Mouse (Mus musculus) neural tube, embryonic 11.5 days (tissue): Measurements from ENCODE around the gene Syngap1. TPM values are rescaled to one million over a fixed set of nuclear protein-coding genes. Genes with fewer than 3 reads are reported as not detected.
"Not testable (repeated sequence)": the region's sequence is repeated elsewhere in the genome, so short reads cannot be mapped to it uniquely, and the experiment has no call there.

ENCODE experiments used
- ATAC-seq: fragments of 200-750 bp; cut with Nextera tagmentation; 2 replicates; pipeline ENCODE4 v1.8.0; 2017; ENCODE audit warnings: moderate number of reproducible peaks, mild to moderate bottlenecking, moderate TSS enrichment, moderate library complexity; ENCODE audit not compliant: insufficient read depth, low FRiP score, low TSS enrichment
- DNase-seq: peaks from one replicate; pipeline ENCODE4 v3.0.0-alpha.2; 2015; ENCODE audit warnings: low spot score
- H3K27ac ChIP-seq: fragments of 300-500 bp; sonication (generic); 2 replicates; pipeline ENCODE4 v1.5.1; 2014; ENCODE audit warnings: low read depth, mild to moderate bottlenecking, low read length
- H3K27me3 ChIP-seq: fragments of 300-500 bp; sonication (generic); 2 replicates; pipeline ENCODE4 v1.6.1; 2014; ENCODE audit warnings: mild to moderate bottlenecking, low read length, mixed read lengths; ENCODE audit not compliant: control insufficient read depth, insufficient read depth
- H3K36me3 ChIP-seq: fragments of 300-500 bp; sonication (generic); 2 replicates; pipeline ENCODE4 v1.6.1; 2014; ENCODE audit warnings: mild to moderate bottlenecking, low read length, moderate library complexity, mixed read lengths; ENCODE audit not compliant: control insufficient read depth, insufficient read depth
- H3K4me1 ChIP-seq: fragments of 300-500 bp; sonication (generic); 2 replicates; pipeline ENCODE4 v1.6.1; 2014; ENCODE audit warnings: low read length, mixed read lengths; ENCODE audit not compliant: control insufficient read depth, insufficient read depth
- H3K4me2 ChIP-seq: fragments of 300-500 bp; sonication (generic); 2 replicates; pipeline ENCODE4 v1.6.1; 2014; ENCODE audit warnings: low read depth, mild to moderate bottlenecking, moderate library complexity
- H3K4me3 ChIP-seq: fragments of 300-500 bp; sonication (generic); 2 replicates; pipeline ENCODE4 v1.5.1; 2014; ENCODE audit warnings: low read depth, low read length
- H3K9ac ChIP-seq: fragments of 300-500 bp; sonication (generic); 2 replicates; pipeline ENCODE4 v1.6.1; 2014; ENCODE audit warnings: mild to moderate bottlenecking, low read length
- H3K9me3 ChIP-seq: fragments of 300-500 bp; sonication (generic); 2 replicates; pipeline ENCODE4 v1.6.1; 2016; ENCODE audit warnings: low read length; ENCODE audit not compliant: control insufficient read depth
- WGBS: fragments of 180-500 bp; shearing (Covaris S2); extraction: QIAGEN DNeasy Blood & Tissue Kit; methylation state at CpG from one replicate; pipeline ENCODE4 v1.1.7; 2014; 5-methylcytosine and 5-hydroxymethylcytosine counted together
- polyA plus RNA-seq: library from polyadenylated mRNA; unstranded; fragments of >200 nt; fragmentation: Nextera tagmentation; extraction: Ambion mirVana; gene quantifications from 2 replicates; pipeline ENCODE4 v1.2.1, GENCODE M21; 2014

The Syngap1 gene
- polyA plus RNA-seq, 1 experiment from 2014 or later = 2.8 TPM

DNA sequence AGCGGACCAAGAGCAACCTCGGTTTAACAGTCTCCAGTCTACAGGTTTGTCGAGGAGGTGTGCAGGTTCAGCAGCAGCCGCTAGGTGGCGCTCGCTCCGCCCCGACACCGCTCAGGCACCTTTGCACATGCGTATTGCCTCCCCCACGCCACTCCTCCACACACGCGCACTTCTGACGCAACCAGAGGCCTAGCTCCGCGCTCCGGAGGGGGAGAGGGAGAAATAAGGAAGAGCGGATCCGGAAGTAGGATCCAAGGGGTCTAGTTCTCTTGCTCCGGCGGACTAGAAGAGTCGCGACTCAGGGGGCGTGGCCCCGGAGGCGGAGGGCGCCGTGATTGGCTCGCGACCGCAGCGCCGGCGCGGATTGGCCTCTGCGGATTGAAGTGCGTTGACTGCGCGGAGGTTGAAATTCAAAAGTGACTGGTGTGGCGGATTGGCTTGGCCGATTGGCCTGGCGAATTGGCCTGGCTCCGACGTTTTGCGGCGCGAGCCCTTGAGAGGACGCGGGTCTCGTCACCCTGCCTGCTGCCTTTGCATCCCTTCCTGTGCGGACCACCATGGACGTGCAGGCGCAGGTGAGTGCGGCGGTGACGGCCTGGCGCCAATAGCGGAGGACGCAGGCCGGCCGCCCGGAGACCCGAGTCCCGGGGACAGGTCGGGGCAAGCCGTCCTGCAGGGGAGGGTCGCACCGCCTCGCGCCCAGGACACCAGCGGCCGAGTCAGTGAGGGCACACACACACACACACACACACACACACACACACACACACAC lies 24.2 kb upstream of the Syngap1 start, which contains the start of gene Kifc5b:
Kifc5b (plus strand) TSS at position 381 of the 772 bp plus-strand sequence.
- H3K9ac ChIP-seq = peak within 1 kb of the TSS; percentile 65
- peak; percentile 96 for ATAC-seq
- under 1% methylated on average over 69 of the region's 72 CpGs for WGBS
- peak within 1 kb of the TSS; percentile 27; the same call in 1 of the 2 replicates for H3K27ac ChIP-seq
- no peaks in the 10 kb centered on the region for H3K36me3 ChIP-seq
- H3K27me3 ChIP-seq = no peaks in the 10 kb centered on the region
- H3K4me2 ChIP-seq = peak within 1 kb of the TSS; percentile 59
- peak; percentile 100 for DNase-seq
- peaks cover 3% of the 10 kb centered on the region; the same call in 1 of the 2 replicates for H3K4me1 ChIP-seq
- no peaks in the 10 kb centered on the region for H3K9me3 ChIP-seq
- peak within 1 kb of the TSS; percentile 63 for H3K4me3 ChIP-seq

DNA sequence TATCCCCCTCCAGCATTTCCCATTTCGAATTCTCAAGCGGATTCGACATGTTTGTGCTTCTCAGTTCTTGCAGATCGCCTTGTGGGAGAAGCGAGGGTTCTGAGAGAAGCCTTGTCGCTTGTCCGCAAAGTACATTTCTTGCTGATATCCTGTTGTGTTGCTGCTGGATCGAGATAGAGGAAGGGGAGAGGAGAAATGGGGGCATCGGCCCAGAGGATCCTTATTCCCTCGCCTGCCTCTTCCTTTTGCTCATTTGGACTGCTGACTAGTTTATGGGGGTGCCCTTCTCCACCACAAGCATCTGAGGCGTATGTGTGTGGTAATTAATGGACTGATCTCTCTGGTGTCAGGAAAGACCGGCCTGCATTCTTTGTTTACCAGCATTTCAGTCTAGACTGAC lies 23.5 kb upstream of the Syngap1 start:
- not testable (repeated sequence) for H3K27ac ChIP-seq, H3K36me3 ChIP-seq, H3K27me3 ChIP-seq, H3K9me3 ChIP-seq, H3K4me1 ChIP-seq, DNase-seq, ATAC-seq
- Histone ChIP-seq H3K4me3 (peak overlapping the region; percentile 63), H3K4me2 (peak overlapping the region; percentile 59), H3K9ac (peak overlapping the region; percentile 65)
- 0% methylated on average over 12 of the region's 12 CpGs for WGBS

DNA sequence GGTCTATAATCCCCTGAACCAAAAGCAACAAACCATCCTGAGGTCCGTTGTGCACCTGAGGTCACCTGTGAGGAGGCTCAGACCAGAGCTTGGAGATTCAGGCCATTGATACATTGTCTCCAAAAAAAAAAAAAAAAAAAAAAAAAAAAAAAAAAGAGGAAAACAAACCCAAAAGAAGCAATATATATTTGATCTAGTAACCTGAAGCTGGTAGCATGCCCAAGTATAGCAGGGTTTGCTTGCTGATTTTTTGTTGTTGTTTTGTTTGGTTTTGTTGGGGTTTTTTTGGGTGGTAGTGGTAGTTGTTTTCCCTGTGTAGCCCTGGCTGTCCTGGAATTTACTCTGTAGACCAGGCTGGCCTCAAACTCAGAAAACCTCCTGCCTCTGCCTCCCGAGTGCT lies 22.7 kb upstream of the Syngap1 start:
- peaks cover 3% of the 10 kb centered on the region; the same call in 1 of the 2 replicates for H3K4me1 ChIP-seq
- no peak overlapping the region for H3K27ac ChIP-seq
- no peaks in the 10 kb centered on the region for H3K27me3 ChIP-seq
- peak overlapping the region; percentile 63 for H3K4me3 ChIP-seq
- DNase-seq (no peak), ATAC-seq (no peak)
- H3K9ac ChIP-seq = no peak overlapping the region
- no peaks in the 10 kb centered on the region for H3K36me3 ChIP-seq
- no peaks in the 10 kb centered on the region for H3K9me3 ChIP-seq
- peak overlapping the region; percentile 59 for H3K4me2 ChIP-seq
- 78% methylated on average over 2 of the region's 2 CpGs for WGBS

DNA sequence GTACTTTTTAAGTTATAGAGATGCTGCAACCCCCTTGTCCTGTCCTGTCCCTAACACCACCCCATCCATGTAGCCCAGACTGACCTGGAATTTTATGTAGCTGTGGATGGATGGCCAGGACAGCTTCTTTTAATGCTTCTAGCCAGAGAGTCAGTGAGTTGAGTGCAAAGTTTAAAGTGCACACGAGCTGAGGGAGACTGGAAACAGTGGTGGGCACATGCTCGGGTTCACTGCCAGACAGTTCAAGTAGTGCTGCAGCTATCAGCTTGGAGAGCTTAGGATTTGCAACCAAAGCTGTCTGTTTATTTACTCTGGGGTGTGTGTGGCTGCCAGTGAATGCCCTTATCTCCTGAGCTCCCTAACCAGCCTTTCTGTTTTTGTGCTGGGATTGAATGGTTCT lies 21.5 kb upstream of the Syngap1 start:
- not testable (repeated sequence) for H3K9ac ChIP-seq, H3K27me3 ChIP-seq, ATAC-seq, DNase-seq, H3K4me3 ChIP-seq, H3K27ac ChIP-seq, H3K4me2 ChIP-seq, H3K9me3 ChIP-seq, H3K36me3 ChIP-seq, H3K4me1 ChIP-seq
- WGBS = 85% methylated on average over 2 of the region's 2 CpGs

DNA sequence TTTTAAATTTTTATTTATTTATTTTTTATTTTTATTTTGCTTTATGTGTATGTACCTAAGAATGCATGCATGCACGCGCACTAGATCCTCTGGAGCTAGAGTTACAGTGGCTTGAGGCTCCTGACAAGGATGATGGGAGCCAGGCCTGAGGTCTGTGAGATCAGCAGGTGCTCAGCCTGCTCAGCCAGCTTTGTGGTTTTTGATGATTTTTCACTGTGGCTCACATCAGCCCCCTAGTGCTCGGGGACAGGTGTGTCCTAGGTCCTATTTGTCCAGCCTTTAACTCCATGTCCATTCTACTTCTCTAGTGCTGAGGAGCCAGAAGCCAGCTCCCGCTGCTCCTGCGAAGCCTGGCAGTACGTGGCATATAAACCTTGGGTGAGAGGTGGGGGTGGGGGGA lies 18.7 kb upstream of the Syngap1 start:
- not testable (repeated sequence) for H3K27ac ChIP-seq, H3K4me2 ChIP-seq, H3K27me3 ChIP-seq, H3K36me3 ChIP-seq, ATAC-seq, H3K9me3 ChIP-seq, DNase-seq, H3K4me1 ChIP-seq, H3K9ac ChIP-seq, H3K4me3 ChIP-seq
- WGBS = 91% methylated on average over 5 of the region's 6 CpGs

DNA sequence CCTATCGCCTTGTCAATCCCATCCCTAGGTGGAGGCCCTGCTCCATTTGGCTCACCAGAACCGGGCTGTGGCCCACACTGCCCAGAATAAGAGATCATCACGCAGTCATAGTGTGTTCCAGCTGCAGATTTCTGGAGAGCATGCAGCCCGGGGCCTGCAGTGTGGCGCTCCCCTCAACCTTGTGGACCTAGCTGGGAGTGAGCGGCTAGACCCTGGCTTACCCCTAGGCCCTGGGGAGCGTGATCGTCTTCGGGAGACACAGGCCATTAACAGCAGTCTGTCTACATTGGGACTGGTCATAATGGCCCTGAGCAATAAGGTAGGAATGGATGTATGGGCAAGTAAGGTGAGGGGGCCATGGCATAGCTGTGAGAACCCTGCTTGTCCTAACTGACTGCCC lies 15.6 kb upstream of the Syngap1 start:
- H3K36me3 ChIP-seq, H3K27ac ChIP-seq, H3K4me3 ChIP-seq, ATAC-seq, H3K4me1 ChIP-seq, H3K9ac ChIP-seq, DNase-seq, H3K27me3 ChIP-seq, H3K9me3 ChIP-seq, H3K4me2 ChIP-seq: not testable (repeated sequence)
- WGBS = 96% methylated on average over 9 of the region's 9 CpGs

DNA sequence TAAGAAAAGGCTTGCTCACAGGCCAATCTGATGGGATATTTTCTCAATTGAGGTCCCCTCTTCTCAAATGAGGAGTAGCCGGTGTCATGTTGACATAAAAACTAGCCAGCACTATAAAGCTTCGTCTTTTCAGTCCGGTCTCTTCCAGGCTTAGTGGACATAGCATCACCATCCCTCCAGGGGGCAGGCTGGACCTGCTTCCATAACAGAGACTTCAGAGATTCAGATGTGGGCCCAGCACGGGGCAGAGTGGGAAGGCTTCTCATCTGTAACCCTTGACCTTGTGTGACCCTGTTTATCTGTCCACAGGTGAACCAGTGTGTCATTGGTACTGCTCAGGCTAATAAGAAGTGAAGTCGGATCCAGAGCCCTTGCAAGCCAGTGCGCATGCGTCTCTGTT lies 9.3 kb upstream of the Syngap1 start:
- not testable (repeated sequence) for H3K36me3 ChIP-seq, H3K4me1 ChIP-seq, H3K9ac ChIP-seq, H3K27ac ChIP-seq, H3K27me3 ChIP-seq, H3K4me3 ChIP-seq, H3K9me3 ChIP-seq, H3K4me2 ChIP-seq
- 70% methylated on average over 7 of the region's 7 CpGs for WGBS
- ATAC-seq (peak; percentile 40; the same call in 1 of the 2 replicates), DNase-seq (peak; percentile 53)

DNA sequence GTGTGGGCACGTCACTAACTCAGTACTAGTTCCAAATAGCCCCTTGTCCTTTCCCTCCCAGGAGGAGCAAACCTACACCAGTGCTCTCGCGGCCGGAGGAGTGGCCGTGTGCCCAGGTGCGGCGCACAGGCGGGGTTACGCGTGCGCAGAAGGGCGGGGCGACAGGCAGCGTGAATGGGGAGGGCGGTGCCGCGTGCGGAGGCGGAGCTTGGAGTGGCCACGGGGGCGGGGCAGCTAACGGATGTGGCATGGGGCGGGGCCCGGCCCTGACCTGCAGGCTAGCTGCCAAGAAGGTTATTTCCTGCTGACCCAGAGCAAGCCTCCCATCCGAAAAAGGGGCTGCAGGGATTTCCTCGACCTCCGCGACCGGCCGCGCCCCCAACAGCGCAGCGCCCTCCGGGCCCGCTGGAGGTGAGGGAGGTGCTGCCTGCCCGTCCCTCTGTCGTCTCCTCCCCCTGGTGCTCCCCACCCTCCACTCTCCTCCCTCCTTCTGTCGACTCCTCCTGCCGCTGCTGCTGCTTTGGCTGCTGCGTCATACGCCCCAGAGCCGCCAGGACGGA lies 8.1 kb upstream of the Syngap1 start, which contains the start of gene Phf1:
Phf1 (plus strand) TSS at position 214 of the 560 bp plus-strand sequence.
- ATAC-seq (peak; percentile 70), DNase-seq (peak; percentile 93)
- under 1% methylated on average over 36 of the region's 43 CpGs for WGBS
- Histone ChIP-seq H3K27me3 (no peaks in the 10 kb centered on the region), H3K9me3 (no peaks in the 10 kb centered on the region), H3K36me3 (peaks cover 5% of the 10 kb centered on the region), H3K4me2 (peak within 1 kb of the TSS; percentile 88), H3K4me1 (peaks cover 5% of the 10 kb centered on the region; the same call in 1 of the 2 replicates), H3K27ac (peak within 1 kb of the TSS; percentile 49; the same call in 1 of the 2 replicates), H3K9ac (peak within 1 kb of the TSS; percentile 66), H3K4me3 (peak within 1 kb of the TSS; percentile 59)
